Mouse (Mus musculus): ENCODE results near the gene Acot7. TPM values are rescaled to one million over a fixed set of nuclear protein-coding genes. Genes with fewer than 3 reads are reported as not detected.

Gene Acot7
- total and polyA plus RNA-seq, 2 experiments from 2014 or later = 249 to 488 TPM

GRCm38 (mm10) chr4:152296874-152297861 lies 119.2 kb downstream of the Acot7 start, which contains the start of gene Icmt:
Gene Icmt (plus strand): TSS chr4:152297227.
- H3K9me3 ChIP-seq (ENCODE audit: low read length) = no peaks in the 10 kb centered on the region
- peaks cover 12% of the 10 kb centered on the region for H3K27me3 ChIP-seq (ENCODE audit: insufficient read depth, low read length)
- DNase-seq (ENCODE audit: low spot score) = peak; percentile 100
- peaks cover 8% of the 10 kb centered on the region; the same call in 1 of the 2 replicates for H3K4me1 ChIP-seq (ENCODE audit: insufficient read depth, low read length)
- peak within 1 kb of the TSS; percentile 88 for H3K4me2 ChIP-seq (ENCODE audit: low read depth, low read length)
- H3K4me3 ChIP-seq (ENCODE audit: low read length) = peak within 1 kb of the TSS; percentile 75
- no peak for TF ChIP-seq CTCF (IDR thresholded peaks at IDR 0.05; ENCODE audit: low read depth)
- WGBS = under 1% methylated on average over 104 of the region's 119 CpGs
- H3K36me3 ChIP-seq (ENCODE audit: insufficient read depth, low read length) = peaks cover 15% of the 10 kb centered on the region; the same call in 1 of the 2 replicates
- peak; percentile 96 for ATAC-seq
- peak within 1 kb of the TSS; percentile 76 for H3K27ac ChIP-seq
- H3K9ac ChIP-seq (replicated peaks; ENCODE audit: low read length) = peak within 1 kb of the TSS; percentile 94

- Histone ChIP-seq H3K4me2 (ENCODE audit: low read depth, low read length) (peak overlapping the region; percentile 88), H3K36me3 (ENCODE audit: insufficient read depth, low read length) (peaks cover 26% of the 10 kb centered on the region; the same call in 1 of the 2 replicates)
- 82% methylated on average over 14 of the region's 14 CpGs for WGBS
Measured at GRCm38 (mm10) chr4:152298836-152299235, 120.9 kb downstream of the Acot7 start.

DNA sequence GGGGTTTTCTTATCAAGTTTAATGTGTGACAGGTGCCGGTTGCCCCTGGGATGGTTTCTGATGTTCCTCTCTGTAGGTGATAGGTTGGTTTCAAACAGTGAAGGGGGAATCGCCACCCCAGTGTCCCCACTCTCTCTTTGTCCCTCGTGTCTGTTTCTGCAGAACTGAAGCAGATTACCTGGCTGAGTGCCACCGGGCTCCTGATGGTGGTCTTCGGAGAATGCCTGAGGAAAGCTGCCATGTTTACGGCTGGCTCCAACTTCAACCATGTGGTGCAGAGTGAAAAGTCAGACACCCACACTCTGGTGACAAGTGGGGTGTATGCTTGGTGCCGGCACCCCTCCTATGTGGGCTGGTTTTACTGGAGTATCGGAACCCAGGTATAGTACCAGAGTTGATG lies 122.4 kb downstream of the Acot7 start:
- H3K36me3 ChIP-seq (ENCODE audit: insufficient read depth, low read length) = peaks cover 28% of the 10 kb centered on the region; the same call in 1 of the 2 replicates
- TF ChIP-seq CTCF (IDR thresholded peaks at IDR 0.05; ENCODE audit: low read depth) = no peak
- no peak overlapping the region for H3K4me2 ChIP-seq (ENCODE audit: low read depth, low read length)
- no peak overlapping the region for H3K4me3 ChIP-seq (ENCODE audit: low read length)
- H3K9ac ChIP-seq (replicated peaks; ENCODE audit: low read length) = no peak overlapping the region
- H3K27me3 ChIP-seq (ENCODE audit: insufficient read depth, low read length) = peaks cover under 1% of the 10 kb centered on the region; the same call in 1 of the 2 replicates
- no peak for ATAC-seq
- H3K4me1 ChIP-seq (ENCODE audit: insufficient read depth, low read length) = peaks cover 8% of the 10 kb centered on the region
- WGBS = 71% methylated on average over 8 of the region's 8 CpGs
- no peak for DNase-seq (ENCODE audit: low spot score)
- no peak overlapping the region for H3K27ac ChIP-seq
- no peaks in the 10 kb centered on the region for H3K9me3 ChIP-seq (ENCODE audit: low read length)

More at GRCm38 (mm10) chr4:152298836-152299235, 120.9 kb downstream of the Acot7 start:
- peaks cover 8% of the 10 kb centered on the region; the same call in 1 of the 2 replicates for H3K4me1 ChIP-seq (ENCODE audit: insufficient read depth, low read length)
- peaks cover 4% of the 10 kb centered on the region; the same call in 1 of the 2 replicates for H3K27me3 ChIP-seq (ENCODE audit: insufficient read depth, low read length)
- H3K9ac ChIP-seq (replicated peaks; ENCODE audit: low read length) = no peak overlapping the region
- H3K27ac ChIP-seq = no peak overlapping the region
- ATAC-seq (no peak), DNase-seq (ENCODE audit: low spot score) (no peak)
- H3K4me3 ChIP-seq (ENCODE audit: low read length) = no peak overlapping the region
- no peak for TF ChIP-seq CTCF (IDR thresholded peaks at IDR 0.05; ENCODE audit: low read depth)
- no peaks in the 10 kb centered on the region for H3K9me3 ChIP-seq (ENCODE audit: low read length)

GRCm38 (mm10) chr4:152302012-152302411 lies 124.1 kb downstream of the Acot7 start:
- 60% methylated on average over 11 of the region's 11 CpGs for WGBS
- DNase-seq (ENCODE audit: low spot score) = no peak
- ATAC-seq = no peak
- H3K36me3 ChIP-seq (ENCODE audit: insufficient read depth, low read length) = peaks cover 28% of the 10 kb centered on the region; the same call in 1 of the 2 replicates
- no peak for TF ChIP-seq CTCF (IDR thresholded peaks at IDR 0.05; ENCODE audit: low read depth)
- H3K4me1 ChIP-seq (ENCODE audit: insufficient read depth, low read length) = peaks cover 8% of the 10 kb centered on the region
- no peaks in the 10 kb centered on the region for H3K9me3 ChIP-seq (ENCODE audit: low read length)
- no peaks in the 10 kb centered on the region for H3K27me3 ChIP-seq (ENCODE audit: insufficient read depth, low read length)
- no peak overlapping the region for H3K27ac ChIP-seq
- no peak overlapping the region for H3K4me2 ChIP-seq (ENCODE audit: low read depth, low read length)
- H3K4me3 ChIP-seq (ENCODE audit: low read length) = no peak overlapping the region
- no peak overlapping the region for H3K9ac ChIP-seq (replicated peaks; ENCODE audit: low read length)

GRCm38 (mm10) chr4:152303172-152303571 lies 125.2 kb downstream of the Acot7 start:
- H3K27ac ChIP-seq = no peak overlapping the region
- H3K36me3 ChIP-seq (ENCODE audit: insufficient read depth, low read length) = peaks cover 28% of the 10 kb centered on the region; the same call in 1 of the 2 replicates
- peaks cover 4% of the 10 kb centered on the region for H3K4me1 ChIP-seq (ENCODE audit: insufficient read depth, low read length)
- H3K4me2 ChIP-seq (ENCODE audit: low read depth, low read length) = no peak overlapping the region
- DNase-seq (ENCODE audit: low spot score) = no peak
- H3K9me3 ChIP-seq (ENCODE audit: low read length) = no peaks in the 10 kb centered on the region
- H3K4me3 ChIP-seq (ENCODE audit: low read length) = no peak overlapping the region
- no peaks in the 10 kb centered on the region for H3K27me3 ChIP-seq (ENCODE audit: insufficient read depth, low read length)
- TF ChIP-seq CTCF (IDR thresholded peaks at IDR 0.05; ENCODE audit: low read depth) = no peak
- 92% methylated on average over 10 of the region's 10 CpGs for WGBS
- no peak overlapping the region for H3K9ac ChIP-seq (replicated peaks; ENCODE audit: low read length)
- no peak for ATAC-seq

DNA sequence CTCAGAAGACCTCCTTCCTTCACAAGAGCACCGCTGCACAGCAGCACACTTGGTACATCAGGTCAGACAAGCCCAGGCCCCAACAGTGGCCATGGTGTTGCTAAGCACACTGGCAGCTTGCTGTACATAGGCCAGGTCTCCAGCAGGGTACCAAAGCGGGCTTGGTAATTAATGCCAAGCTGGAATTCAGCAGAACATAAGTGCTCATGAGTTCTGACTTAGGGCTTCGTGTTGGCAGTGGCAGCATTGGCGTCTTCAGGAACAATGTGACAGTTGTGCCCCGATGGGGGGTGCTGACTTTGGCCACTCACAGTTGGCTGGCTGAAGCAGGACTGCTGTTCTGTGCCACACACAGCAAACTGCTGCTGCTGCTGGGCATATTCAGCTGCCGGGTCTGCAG lies 126.8 kb downstream of the Acot7 start:
- Histone ChIP-seq H3K27ac (0 out of 2 replicates have a peak overlapping the region, but pooled peaks have one; percentile 2), H3K27me3 (ENCODE audit: insufficient read depth, low read length) (no peaks in the 10 kb centered on the region), H3K4me2 (ENCODE audit: low read depth, low read length) (no peak overlapping the region), H3K4me1 (ENCODE audit: insufficient read depth, low read length) (no peaks in the 10 kb centered on the region; the same call in 1 of the 2 replicates), H3K4me3 (ENCODE audit: low read length) (no peak overlapping the region), H3K9me3 (ENCODE audit: low read length) (no peaks in the 10 kb centered on the region), H3K9ac (replicated peaks; ENCODE audit: low read length) (no peak overlapping the region), H3K36me3 (ENCODE audit: insufficient read depth, low read length) (peaks cover 26% of the 10 kb centered on the region; the same call in 1 of the 2 replicates)
- peak; percentile 41 for TF ChIP-seq CTCF (IDR thresholded peaks at IDR 0.05; ENCODE audit: low read depth)
- 45% methylated on average over 6 of the region's 6 CpGs for WGBS
- ATAC-seq = peak; percentile 82
- peak; percentile 82 for DNase-seq (ENCODE audit: low spot score)
